In genomic region chr1:88238771-88239170, GRCm38 (mm10) we compare ENCODE assay signal across 31 mouse cellular contexts. TPM values are rescaled to one million over a fixed set of nuclear protein-coding genes. Genes with fewer than 3 reads are reported as not detected.
A peak's percentile ranks its signal among the peaks of the same experiment; 100 is the strongest.
DNase-seq lines count a peak whose midpoint lies in the region; ATAC-seq lines count a peak whose summit lies in the region.
"Had no signal": no experiment of that assay in that cellular context is flagged by ENCODE, and none has a peak within 500 bp of the region (broad histone marks: within the 10 kb centered on the region; RNA-seq: fewer than 3 reads in every experiment).

No protein-coding gene starts in this region.

- ATAC-seq in kidney, embryonic 14.5 days (ENCODE audit: low FRiP score, low TSS enrichment), result 0 out of 2 replicates have a peak, but pooled peaks have one; percentile 0
- ATAC-seq in neural tube, embryonic 15.5 days (ENCODE audit: low FRiP score), result 0 out of 2 replicates have a peak, but pooled peaks have one; percentile 9
- ATAC-seq: inflammation-experienced regulatory T-cells, adult 6 months; midbrain, embryonic 16.5 days; Patski had no signal

- H3K4me1 ChIP-seq in kidney, embryonic 14.5 days (ENCODE audit: control insufficient read depth, insufficient read depth, low read length), result no peaks in the 10 kb centered on the region
- no peaks in the 10 kb centered on the region for H3K4me1 ChIP-seq in neural tube, embryonic 15.5 days
- H3K4me1 ChIP-seq: heart, embryonic 15.5 days; limb, embryonic 15.5 days; liver, embryonic 15.5 days; stomach, embryonic 15.5 days had no signal

- peak; percentile 96 for DNase-seq in heart, adult 11 months
- DNase-seq in heart, adult 8-10 months (ENCODE audit: low spot score), result no peak
- DNase-seq in kidney, adult 18-20 months, result no peak
- DNase-seq in neural tube, embryonic 10.5 days (ENCODE audit: extremely low spot score, low spot score), result no peak
- no peak for DNase-seq in right cerebral cortex, postnatal 4 days
- DNase-seq: adrenal gland, postnatal 36 days; cerebellum, adult 9-11 months; heart, postnatal 36 days; kidney, adult 2 months; kidney, postnatal 10 days; left cerebral cortex, postnatal 4 days; lung, postnatal 14 days; right cerebral cortex, adult 18-20 months had no signal

- H3K36me3 ChIP-seq in kidney, embryonic 14.5 days (ENCODE audit: control insufficient read depth, insufficient read depth, low read length), result no peaks in the 10 kb centered on the region
- H3K36me3 ChIP-seq in neural tube, embryonic 15.5 days, result no peaks in the 10 kb centered on the region
- H3K36me3 ChIP-seq: heart, embryonic 15.5 days; limb, embryonic 15.5 days; liver, embryonic 15.5 days; stomach, embryonic 15.5 days had no signal

- peaks cover 88% of the 10 kb centered on the region for H3K9me3 ChIP-seq in kidney, embryonic 14.5 days (ENCODE audit: control insufficient read depth, low read length)
- peaks cover 91% of the 10 kb centered on the region for H3K9me3 ChIP-seq in neural tube, embryonic 15.5 days (replicated peaks)

- no peaks in the 10 kb centered on the region for H3K27me3 ChIP-seq in kidney, embryonic 14.5 days (ENCODE audit: control insufficient read depth, insufficient read depth, low read length)
- H3K27me3 ChIP-seq in neural tube, embryonic 15.5 days (replicated peaks), result no peaks in the 10 kb centered on the region
- H3K27me3 ChIP-seq: heart, embryonic 15.5 days; limb, embryonic 15.5 days; liver, embryonic 15.5 days; Patski; stomach, embryonic 15.5 days had no signal

- WGBS in kidney, embryonic 14.5 days, result 76% methylated on average over 6 of the region's 6 CpGs
- WGBS in neural tube, embryonic 15.5 days, result 81% methylated on average over 6 of the region's 6 CpGs

- H3K4me3 ChIP-seq in kidney, embryonic 14.5 days (ENCODE audit: low read length), result no peak overlapping the region
- H3K4me3 ChIP-seq in neural tube, embryonic 15.5 days (replicated peaks), result no peak overlapping the region
- H3K4me3 ChIP-seq: heart, embryonic 15.5 days; left cerebral cortex, adult 2 months; limb, embryonic 15.5 days; liver, embryonic 15.5 days; myocyte; stomach, embryonic 15.5 days had no signal

- no peak overlapping the region for H3K9ac ChIP-seq in kidney, embryonic 14.5 days (ENCODE audit: low read depth, low read length)
- H3K9ac ChIP-seq in neural tube, embryonic 15.5 days (replicated peaks), result no peak overlapping the region
- H3K9ac ChIP-seq: heart, embryonic 15.5 days; limb, embryonic 15.5 days; liver, embryonic 15.5 days; stomach, embryonic 15.5 days had no signal

- H3K4me2 ChIP-seq in kidney, embryonic 14.5 days (replicated peaks; ENCODE audit: low read depth, low read length), result no peak overlapping the region
- H3K4me2 ChIP-seq in neural tube, embryonic 15.5 days, result no peak overlapping the region
- H3K4me2 ChIP-seq: heart, embryonic 15.5 days; limb, embryonic 15.5 days; liver, embryonic 15.5 days; stomach, embryonic 15.5 days had no signal

- no peak overlapping the region for H3K27ac ChIP-seq in kidney, embryonic 14.5 days (ENCODE audit: low read depth, low read length)
- H3K27ac ChIP-seq in neural tube, embryonic 15.5 days (replicated peaks), result no peak overlapping the region
- H3K27ac ChIP-seq: heart, embryonic 15.5 days; left cerebral cortex, adult 2 months; limb, embryonic 15.5 days; liver, embryonic 15.5 days; stomach, embryonic 15.5 days had no signal

RNA-seq across cellular contexts. Expression of gene Mroh2a, which starts 12.0 kb away (rescaled TPM):
- under 1 TPM in 1 of 4 experiments, not detected in 3; 0.35 TPM for total RNA-seq in heart, adult 8-10 months (2022)
- 1.4 TPM in 2 replicates for polyA plus RNA-seq in kidney, embryonic 14.5 days (2014; fragmentation: Nextera tagmentation; extraction: Ambion mirVana)
- 0.41 and 0.69 TPM in 2 replicates for polyA plus RNA-seq in neural tube, embryonic 15.5 days (2015; fragmentation: Nextera tagmentation; extraction: Ambion mirVana)
- total RNA-seq: gastrocnemius, adult 8-10 months; heart, postnatal 36 days had no signal

RNA-seq across cellular contexts. Expression of gene Ugt1a1, which starts 27.0 kb away (rescaled TPM):
- total RNA-seq in heart, adult 8-10 months (2022), result not detected
- polyA plus RNA-seq in kidney, embryonic 14.5 days (2014; fragmentation: Nextera tagmentation; extraction: Ambion mirVana), result 0.30 and 0.61 TPM in 2 replicates
- 0.34 TPM in 1 of 2 replicates, not detected in the other for polyA plus RNA-seq in neural tube, embryonic 15.5 days (2015; fragmentation: Nextera tagmentation; extraction: Ambion mirVana)
- total RNA-seq: common myeloid progenitor, adult 5-6 weeks; ES-E14; heart, postnatal 36 days; layer of hippocampus, postnatal 10 days; megakaryocyte-erythroid progenitor cell, adult 5-6 weeks had no signal
- polyA plus RNA-seq: forebrain, embryonic 11.5 days; heart, embryonic 15.5 days; inflammation-experienced regulatory T-cells, adult 6 months; midbrain, embryonic 16.5 days; myocyte; neural tube, embryonic 14.5 days had no signal

RNA-seq across cellular contexts. Expression of gene Dnajb3, which starts 33.2 kb away (rescaled TPM):
- under 1 TPM; 0.26 to 0.60 (median 0.41) TPM for total RNA-seq in heart, adult 8-10 months (2022)
- 9.6 and 12.7 TPM in 2 replicates for polyA plus RNA-seq in kidney, embryonic 14.5 days (2014; fragmentation: Nextera tagmentation; extraction: Ambion mirVana)
- polyA plus RNA-seq in neural tube, embryonic 15.5 days (2015; fragmentation: Nextera tagmentation; extraction: Ambion mirVana), result 11.9 and 13.7 TPM in 2 replicates
- total RNA-seq: gastrocnemius, adult 8-10 months had no signal
- polyA plus RNA-seq: myocyte, Patski had no signal

RNA-seq across cellular contexts. Expression of gene Ugt1a2, which starts 38.4 kb away (rescaled TPM):
- total RNA-seq in heart, adult 8-10 months (2022), result under 1 TPM in 1 of 4 experiments, not detected in 3; 0.12 TPM
- polyA plus RNA-seq in kidney, embryonic 14.5 days (2014; fragmentation: Nextera tagmentation; extraction: Ambion mirVana), result 1.5 and 7.3 TPM in 2 replicates
- polyA plus RNA-seq in neural tube, embryonic 15.5 days (2015; fragmentation: Nextera tagmentation; extraction: Ambion mirVana), result not detected in 2 replicates
- total RNA-seq: common myeloid progenitor, adult 5-6 weeks; ES-E14; layer of hippocampus, postnatal 10 days; left cerebral cortex, adult 2 months; megakaryocyte-erythroid progenitor cell, adult 5-6 weeks had no signal
- polyA plus RNA-seq: forebrain, embryonic 11.5 days; heart, embryonic 15.5 days; inflammation-experienced regulatory T-cells, adult 6 months; limb, embryonic 15.5 days; midbrain, embryonic 16.5 days had no signal

RNA-seq across cellular contexts. Expression of gene Hjurp, which starts 38.7 kb away (rescaled TPM):
- total RNA-seq in heart, adult 8-10 months (2022), result 10 to 100 TPM; 10.6 to 14.2 (median 11.0) TPM
- 98.2 and 175 TPM in 2 replicates for polyA plus RNA-seq in kidney, embryonic 14.5 days (2014; fragmentation: Nextera tagmentation; extraction: Ambion mirVana)
- 63.6 and 84.0 TPM in 2 replicates for polyA plus RNA-seq in neural tube, embryonic 15.5 days (2015; fragmentation: Nextera tagmentation; extraction: Ambion mirVana)
